8 mouse cellular contexts compared by ENCODE assay signal in the genomic region with DNA sequence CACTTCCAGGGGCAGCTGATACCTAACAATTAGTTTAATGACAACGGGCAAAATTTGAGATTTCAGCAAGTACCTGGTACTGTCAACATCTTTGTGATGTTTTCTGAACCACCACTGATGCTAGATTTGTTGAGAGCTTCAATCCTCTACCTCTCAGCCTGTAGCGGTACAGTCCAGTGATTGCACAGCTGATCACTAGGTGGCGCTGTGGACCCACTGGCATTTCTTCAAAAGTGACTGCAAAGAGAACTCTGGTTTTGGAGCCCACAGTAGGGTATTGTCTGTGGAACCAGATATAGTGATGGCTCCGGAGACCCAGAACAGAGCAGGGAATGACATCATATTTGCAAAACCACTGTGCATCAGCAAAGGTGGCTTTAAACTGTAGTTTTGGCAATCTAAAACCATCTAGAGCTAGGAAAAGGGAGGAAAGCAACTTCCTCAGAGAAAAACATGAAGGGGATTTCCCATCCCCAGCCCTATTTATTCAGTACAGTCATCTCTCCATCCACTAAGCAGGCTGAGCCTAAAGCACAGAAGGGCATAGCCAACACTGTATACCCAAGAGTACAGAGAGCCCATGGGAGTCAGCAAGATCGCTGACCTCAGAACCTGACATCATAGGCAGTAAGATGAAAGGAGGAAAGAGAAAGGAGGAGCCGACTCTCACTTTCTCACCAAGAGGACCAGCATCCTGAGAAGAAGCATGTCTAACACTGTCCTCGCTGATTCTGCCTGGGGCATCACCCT.
DNase-seq lines count a peak whose midpoint lies in the region; ATAC-seq lines count a peak whose summit lies in the region.

No protein-coding gene starts in this region.

- no peak overlapping the region for H3K4me2 ChIP-seq in hindbrain, embryonic 14.5 days (replicated peaks)

- no peaks in the 10 kb centered on the region for H3K27me3 ChIP-seq in hindbrain, embryonic 14.5 days (ENCODE audit: control insufficient read depth, insufficient read depth, low read length)

- DNase-seq in heart, adult 8-10 months (ENCODE audit: low spot score), result peak; percentile 6
- DNase-seq in heart, adult 11 months, result no peak
- DNase-seq in ZHBTc4 (ENCODE audit: low read depth, low spot score), result peak; percentile 62
- peak; percentile 33 for DNase-seq in embryo, embryonic 11 days
- peak; percentile 50 for DNase-seq in hindbrain, embryonic 14.5 days (ENCODE audit: low spot score)
- peak; percentile 46 to 55 for DNase-seq in left cerebral cortex, postnatal 36 days (ENCODE audit: low spot score in 2 of 2)
- peak; percentile 92 for DNase-seq in naive thymus-derived CD4-positive, alpha-beta T cell, adult 2 months (ENCODE audit: low read depth)
- DNase-seq in testis, postnatal 14 days (ENCODE audit: low spot score), result peak; percentile 21

- whole genome bisulfite sequencing in hindbrain, embryonic 14.5 days, result 50% methylated on average over 7 of the region's 7 CpGs

- no peaks in the 10 kb centered on the region for H3K36me3 ChIP-seq in hindbrain, embryonic 14.5 days (replicated peaks; ENCODE audit: control insufficient read depth, insufficient read depth)

- no peaks in the 10 kb centered on the region for H3K9me3 ChIP-seq in hindbrain, embryonic 14.5 days (ENCODE audit: control insufficient read depth, low read length)

- ATAC-seq in hindbrain, embryonic 14.5 days (ENCODE audit: low FRiP score), result peak; percentile 37; the same call in 1 of the 2 replicates

- intact Hi-C loops in left cerebral cortex, postnatal 36 days (cut with DNase I), result no loop called here

- no peak overlapping the region for H3K9ac ChIP-seq in hindbrain, embryonic 14.5 days

- no peaks in the 10 kb centered on the region for H3K4me1 ChIP-seq in hindbrain, embryonic 14.5 days (replicated peaks; ENCODE audit: control insufficient read depth, insufficient read depth, low read length)

- H3K27ac ChIP-seq in hindbrain, embryonic 14.5 days, result no peak overlapping the region

- H3K4me3 ChIP-seq in hindbrain, embryonic 14.5 days (replicated peaks; ENCODE audit: low read length), result no peak overlapping the region
